Mouse (Mus musculus) lung, embryonic 16.5 days (tissue): ENCODE measurements around the gene Vps37c. TPM values are rescaled to one million over a fixed set of nuclear protein-coding genes. Genes with fewer than 3 reads are reported as not detected.
A peak's percentile ranks its signal among the peaks of the same experiment; 100 is the strongest.

ENCODE experiments used
- ATAC-seq: fragments of 200-750 bp; cut with Nextera tagmentation; 2 replicates; pipeline ENCODE4 v1.8.0; 2017; ENCODE audit warnings: low read depth, mild to moderate bottlenecking, moderate library complexity
- H3K27ac ChIP-seq: fragments of 300-500 bp; sonication (generic); 2 replicates; pipeline ENCODE4 v1.5.1; 2014; ENCODE audit warnings: mild to moderate bottlenecking, control low read depth, low read length
- H3K27me3 ChIP-seq: fragments of 300-500 bp; sonication (generic); 2 replicates; pipeline ENCODE4 v1.6.1; 2014; ENCODE audit warnings: low read depth, low read length, mixed read lengths; ENCODE audit not compliant: control insufficient read depth, insufficient read depth
- H3K36me3 ChIP-seq: fragments of 300-500 bp; sonication (generic); 2 replicates; pipeline ENCODE4 v1.6.1; 2014; ENCODE audit warnings: low read length; ENCODE audit not compliant: control insufficient read depth, insufficient read depth
- H3K4me1 ChIP-seq: fragments of 300-500 bp; sonication (generic); replicated peaks from 2 replicates; pipeline ENCODE4 v1.6.1; 2014; ENCODE audit warnings: low read length, mixed read lengths; ENCODE audit not compliant: control insufficient read depth, insufficient read depth
- H3K4me2 ChIP-seq: fragments of 300-500 bp; sonication (generic); 2 replicates; pipeline ENCODE4 v1.6.1; 2014; ENCODE audit warnings: low read depth, low read length, control low read depth
- H3K4me3 ChIP-seq: fragments of 300-500 bp; sonication (generic); 2 replicates; pipeline ENCODE4 v1.5.1; 2014; ENCODE audit warnings: mild to moderate bottlenecking, low read length, control low read depth
- H3K9ac ChIP-seq: fragments of 300-500 bp; sonication (generic); 2 replicates; pipeline ENCODE4 v1.6.1; 2014; ENCODE audit warnings: low read length, control low read depth
- H3K9me3 ChIP-seq: fragments of 300-500 bp; sonication (generic); 2 replicates; pipeline ENCODE4 v1.6.1; 2016; ENCODE audit warnings: low read length; ENCODE audit not compliant: control insufficient read depth
- WGBS: fragments of 180-500 bp; shearing (Covaris S2); extraction: QIAGEN DNeasy Blood & Tissue Kit; methylation state at CpG from one replicate; pipeline ENCODE4 v1.1.7; 2014; 5-methylcytosine and 5-hydroxymethylcytosine counted together
- polyA plus RNA-seq: library from polyadenylated mRNA; unstranded; fragments of >200 nt; fragmentation: Nextera tagmentation; extraction: Ambion mirVana; gene quantifications from 2 replicates; pipeline ENCODE4 v1.2.1, GENCODE M21; 2015

Vps37c gene
- polyA plus RNA-seq, 1 experiment from 2014 or later: 36.2 TPM

DNA sequence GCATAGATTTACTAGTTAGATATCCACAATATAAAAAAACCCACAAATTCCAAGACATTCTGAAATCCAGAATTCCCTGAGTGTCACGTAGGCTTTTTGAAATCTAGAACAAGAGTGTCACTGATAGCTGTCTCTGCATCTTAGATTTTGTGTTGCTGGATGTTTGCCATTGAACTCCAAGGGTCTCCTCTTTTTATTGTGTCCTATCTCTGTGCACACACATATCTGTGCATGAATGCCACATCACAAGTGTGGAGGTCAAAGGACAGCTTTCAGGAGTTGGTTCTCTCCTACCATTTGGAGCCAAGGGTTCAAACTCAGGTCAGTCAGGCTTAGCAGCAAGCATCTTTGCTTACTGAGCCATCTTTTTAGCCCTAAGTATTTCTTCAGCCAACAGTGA, 19.3 kb downstream of the Vps37c start:
- Histone ChIP-seq H3K9me3 (no peaks in the 10 kb centered on the region), H3K4me1 (peaks cover 5% of the 10 kb centered on the region; the same call in 1 of the 2 replicates), H3K27ac (no peak overlapping the region), H3K27me3 (no peaks in the 10 kb centered on the region), H3K9ac (no peak overlapping the region), H3K4me3 (no peak overlapping the region), H3K36me3 (peaks cover 23% of the 10 kb centered on the region), H3K4me2 (no peak overlapping the region)
- no peak for ATAC-seq
- 78% methylated on average over 1 of the region's 1 CpGs for WGBS

DNA sequence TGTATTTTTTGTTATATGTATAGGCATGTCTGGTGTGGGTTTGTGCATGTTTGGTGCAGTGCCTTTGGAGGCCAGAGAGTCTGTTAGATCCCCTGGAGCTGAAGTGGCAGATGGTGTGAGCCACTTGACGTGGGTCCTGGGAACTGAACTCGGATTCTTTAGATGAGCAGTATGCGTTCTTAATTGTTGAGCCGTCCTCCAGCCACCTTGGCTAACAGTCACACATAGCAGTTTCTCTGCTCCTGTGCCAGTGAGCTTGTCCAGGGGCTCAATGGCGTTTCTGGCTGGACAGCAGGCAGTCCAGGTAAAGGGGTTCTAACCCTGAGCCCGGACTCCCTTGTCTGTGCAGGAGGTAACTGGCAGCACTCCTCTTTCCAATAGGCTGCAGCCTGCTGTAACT, 20.4 kb downstream of the Vps37c start:
- no peak overlapping the region for H3K27ac ChIP-seq
- H3K27me3 ChIP-seq: no peaks in the 10 kb centered on the region
- H3K4me3 ChIP-seq: no peak overlapping the region
- no peak overlapping the region for H3K9ac ChIP-seq
- H3K4me2 ChIP-seq: no peak overlapping the region
- no peaks in the 10 kb centered on the region for H3K9me3 ChIP-seq
- no peak for ATAC-seq
- H3K4me1 ChIP-seq: peaks cover 5% of the 10 kb centered on the region; the same call in 1 of the 2 replicates
- WGBS: 74% methylated on average over 6 of the region's 6 CpGs
- H3K36me3 ChIP-seq: peaks cover 29% of the 10 kb centered on the region

DNA sequence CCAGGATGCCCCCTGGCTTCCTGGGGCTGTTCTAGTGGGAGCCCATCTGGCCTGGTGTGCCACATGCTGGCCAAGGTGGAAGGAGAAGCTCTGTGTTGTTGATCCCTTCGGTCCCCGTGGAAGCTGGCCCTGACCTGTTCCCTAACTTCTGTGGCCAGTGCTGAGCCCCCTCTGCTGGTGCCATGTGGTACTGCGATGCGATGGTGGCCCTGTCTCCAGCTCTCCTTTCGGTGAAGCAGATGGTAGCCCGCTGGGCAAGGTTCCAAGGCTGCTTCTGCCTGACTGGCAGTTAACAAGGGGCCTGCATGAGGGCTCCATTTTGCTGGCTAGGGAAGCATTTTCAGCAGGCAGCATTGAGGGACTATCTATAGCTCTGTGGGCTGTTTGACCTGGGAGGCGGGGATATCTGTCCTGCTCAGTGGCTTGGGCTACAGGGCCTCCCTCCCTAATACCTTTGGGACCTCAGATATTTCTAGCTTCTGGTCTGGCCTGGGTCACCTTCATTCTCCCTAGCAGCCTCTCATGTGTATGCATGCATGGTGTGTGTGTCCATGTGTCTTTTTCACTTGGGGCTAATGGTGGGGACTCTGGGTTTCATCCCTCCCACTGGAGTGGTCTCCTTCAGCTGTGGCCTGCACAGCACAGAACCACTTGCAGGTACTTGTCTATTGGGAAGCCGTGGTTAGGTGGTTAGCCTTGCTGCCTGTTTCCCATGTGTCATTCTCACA, 21.0 kb downstream of the Vps37c start:
- H3K27me3 ChIP-seq: no peaks in the 10 kb centered on the region
- peaks cover 29% of the 10 kb centered on the region for H3K36me3 ChIP-seq
- H3K9ac ChIP-seq: no peak overlapping the region
- no peak overlapping the region for H3K4me2 ChIP-seq
- peaks cover 5% of the 10 kb centered on the region; the same call in 1 of the 2 replicates for H3K4me1 ChIP-seq
- no peaks in the 10 kb centered on the region for H3K9me3 ChIP-seq
- WGBS: 21% methylated on average over 8 of the region's 8 CpGs
- peak; percentile 82 for ATAC-seq
- H3K4me3 ChIP-seq: no peak overlapping the region
- H3K27ac ChIP-seq: no peak overlapping the region

DNA sequence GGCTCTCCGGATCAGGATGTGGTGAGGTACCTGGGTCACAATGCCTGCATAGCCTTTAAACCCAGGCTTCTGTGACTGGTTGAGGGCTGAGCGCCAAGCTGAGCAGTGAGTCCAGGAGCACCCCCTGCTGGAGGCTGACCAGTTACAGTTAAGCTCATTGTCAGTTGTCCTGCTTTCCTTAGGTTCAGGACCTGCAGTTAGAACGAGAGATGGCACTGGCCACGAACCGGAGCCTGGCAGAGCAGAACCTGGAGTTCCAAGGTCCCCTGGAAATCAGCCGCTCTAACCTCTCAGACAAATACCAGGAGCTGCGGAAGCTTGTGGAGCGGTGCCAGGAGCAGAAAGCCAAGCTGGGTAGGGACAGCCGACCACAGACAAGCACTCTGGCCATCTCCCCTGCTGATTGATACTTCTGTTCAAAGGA, 21.6 kb downstream of the Vps37c start:
- H3K36me3 ChIP-seq: peaks cover 29% of the 10 kb centered on the region
- peaks cover 5% of the 10 kb centered on the region; the same call in 1 of the 2 replicates for H3K4me1 ChIP-seq
- no peak overlapping the region for H3K4me3 ChIP-seq
- WGBS: 76% methylated on average over 9 of the region's 9 CpGs
- peak; percentile 58 for ATAC-seq
- no peak overlapping the region for H3K4me2 ChIP-seq
- no peak overlapping the region for H3K9ac ChIP-seq
- H3K27ac ChIP-seq: no peak overlapping the region
- no peaks in the 10 kb centered on the region for H3K27me3 ChIP-seq
- H3K9me3 ChIP-seq: no peaks in the 10 kb centered on the region

DNA sequence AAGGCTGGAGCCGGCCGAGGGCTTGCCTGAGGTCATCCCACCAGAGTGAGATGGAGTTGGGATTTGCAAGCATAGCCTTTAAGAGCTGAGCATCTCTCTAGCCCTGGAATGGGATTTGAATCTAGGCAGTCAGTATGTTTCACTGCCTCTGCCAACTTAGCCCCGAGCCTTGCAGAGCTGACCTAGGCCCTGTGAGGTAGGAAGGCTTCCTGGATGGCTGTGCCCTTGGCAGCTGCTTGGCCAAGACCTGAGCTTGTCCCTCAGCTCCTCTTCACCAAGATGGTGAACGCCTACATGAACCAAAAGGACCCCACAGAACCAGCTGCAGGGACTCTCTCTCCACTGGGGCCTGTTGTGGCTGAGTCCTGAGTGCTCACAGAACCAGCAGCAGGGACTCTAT, 22.2 kb downstream of the Vps37c start:
- Histone ChIP-seq H3K36me3 (peaks cover 29% of the 10 kb centered on the region), H3K9me3 (no peaks in the 10 kb centered on the region), H3K4me3 (no peak overlapping the region), H3K9ac (no peak overlapping the region), H3K4me1 (peaks cover 5% of the 10 kb centered on the region; the same call in 1 of the 2 replicates), H3K27me3 (no peaks in the 10 kb centered on the region), H3K27ac (no peak overlapping the region), H3K4me2 (no peak overlapping the region)
- 91% methylated on average over 4 of the region's 4 CpGs for WGBS
- no peak for ATAC-seq

DNA sequence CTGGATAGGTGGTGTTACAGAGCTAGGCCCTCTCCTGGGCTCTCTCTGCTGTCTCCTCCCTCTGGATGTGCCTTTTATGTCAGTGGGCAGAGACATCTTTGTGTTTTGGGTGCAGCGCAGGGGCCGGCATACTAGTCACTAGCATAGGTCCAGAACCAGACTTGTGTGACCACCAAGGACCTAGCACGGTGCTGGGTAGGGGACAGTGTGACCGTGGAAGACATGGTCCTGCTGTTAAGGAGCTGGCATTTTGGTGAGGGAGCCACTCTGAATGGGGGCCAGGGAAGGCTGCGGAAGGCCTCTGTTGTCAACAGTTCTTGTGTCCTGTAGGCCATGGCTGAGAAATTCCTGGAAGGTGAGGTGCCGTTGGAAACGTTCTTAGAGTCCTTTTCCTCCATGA, 23.7 kb downstream of the Vps37c start:
- Histone ChIP-seq H3K4me3 (no peak overlapping the region), H3K27me3 (no peaks in the 10 kb centered on the region), H3K36me3 (peaks cover 27% of the 10 kb centered on the region), H3K9ac (no peak overlapping the region), H3K9me3 (no peaks in the 10 kb centered on the region), H3K4me2 (no peak overlapping the region), H3K4me1 (peaks cover 5% of the 10 kb centered on the region; the same call in 1 of the 2 replicates), H3K27ac (no peak overlapping the region)
- WGBS: 89% methylated on average over 7 of the region's 7 CpGs
- no peak for ATAC-seq

DNA sequence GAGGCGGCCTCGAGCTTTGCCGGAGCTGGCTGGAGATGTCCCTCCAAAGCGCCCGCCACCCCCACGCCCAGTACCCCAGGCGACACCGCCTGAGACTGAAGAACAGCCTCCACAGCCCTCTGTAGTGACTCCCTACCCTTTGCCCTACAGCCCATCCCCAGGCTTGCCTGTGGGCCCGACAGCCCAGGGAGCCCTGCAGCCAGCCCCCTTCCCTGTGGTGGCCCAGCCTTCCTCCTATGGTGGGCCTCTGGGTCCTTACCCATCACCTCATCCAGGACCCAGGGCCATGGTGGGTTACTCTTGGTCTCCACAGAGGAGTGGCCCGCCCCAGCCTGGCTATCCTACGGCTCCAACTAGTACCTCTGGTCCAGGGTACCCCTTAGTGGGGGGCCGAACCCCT, 24.1 kb downstream of the Vps37c start:
- Histone ChIP-seq H3K9ac (no peak overlapping the region), H3K4me1 (peaks cover 5% of the 10 kb centered on the region; the same call in 1 of the 2 replicates), H3K4me3 (no peak overlapping the region), H3K27ac (no peak overlapping the region), H3K4me2 (no peak overlapping the region), H3K27me3 (no peaks in the 10 kb centered on the region), H3K36me3 (peaks cover 26% of the 10 kb centered on the region), H3K9me3 (no peaks in the 10 kb centered on the region)
- 90% methylated on average over 12 of the region's 12 CpGs for WGBS
- no peak for ATAC-seq

DNA sequence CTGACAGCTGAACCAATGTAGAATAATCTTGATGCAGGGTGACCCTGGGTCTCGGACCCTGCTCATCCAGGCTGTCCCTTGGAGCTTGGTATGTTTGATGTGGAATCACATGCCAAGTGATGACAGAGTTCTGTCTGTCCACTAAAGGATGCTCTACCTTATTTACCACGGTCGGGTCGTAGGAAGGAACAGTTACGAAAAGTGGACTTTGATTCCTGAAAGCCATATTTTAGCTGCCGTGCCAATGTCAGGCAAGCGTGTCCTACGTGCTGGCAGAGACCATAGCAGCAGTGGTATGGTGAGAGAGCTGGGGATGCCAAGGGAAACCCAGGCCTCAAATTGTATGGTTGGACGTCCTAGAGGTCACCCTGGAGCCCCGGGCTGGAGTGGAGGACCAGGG, 25.0 kb downstream of the Vps37c start:
- no peak overlapping the region for H3K27ac ChIP-seq
- ATAC-seq: no peak
- no peak overlapping the region for H3K4me2 ChIP-seq
- no peaks in the 10 kb centered on the region for H3K9me3 ChIP-seq
- no peak overlapping the region for H3K9ac ChIP-seq
- no peak overlapping the region for H3K4me3 ChIP-seq
- 90% methylated on average over 10 of the region's 10 CpGs for WGBS
- H3K27me3 ChIP-seq: no peaks in the 10 kb centered on the region
- peaks cover 9% of the 10 kb centered on the region; the same call in 1 of the 2 replicates for H3K4me1 ChIP-seq
- peaks cover 26% of the 10 kb centered on the region for H3K36me3 ChIP-seq

DNA sequence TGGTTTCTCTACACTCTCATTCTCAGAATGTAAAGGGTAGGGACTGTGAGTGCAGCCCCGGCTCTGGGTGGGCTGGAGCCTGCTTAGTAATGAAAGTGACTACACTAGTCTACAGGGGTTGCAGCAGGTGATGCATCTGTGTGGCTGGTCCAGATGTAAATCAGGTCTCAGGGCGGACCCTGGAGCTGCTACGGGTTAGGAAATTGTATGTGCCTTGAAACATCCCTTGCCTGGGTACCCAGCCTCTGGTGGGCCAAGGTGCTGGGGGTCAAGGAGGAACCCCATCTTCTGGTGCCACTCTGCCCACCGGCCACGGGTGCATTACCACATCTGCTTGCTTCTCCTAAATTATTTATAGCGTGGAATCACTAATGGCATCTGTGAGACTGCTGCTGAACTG, 25.6 kb downstream of the Vps37c start:
- Histone ChIP-seq H3K36me3 (peaks cover 26% of the 10 kb centered on the region), H3K27me3 (no peaks in the 10 kb centered on the region), H3K4me3 (no peak overlapping the region), H3K9me3 (no peaks in the 10 kb centered on the region), H3K9ac (no peak overlapping the region), H3K27ac (no peak overlapping the region), H3K4me2 (no peak overlapping the region), H3K4me1 (peaks cover 7% of the 10 kb centered on the region; the same call in 1 of the 2 replicates)
- ATAC-seq: no peak
- 82% methylated on average over 6 of the region's 6 CpGs for WGBS
